Mouse (Mus musculus) liver, embryonic 14.5 days (tissue): ENCODE measurements around the gene Gpx1. TPM values are rescaled to one million over a fixed set of nuclear protein-coding genes. Genes with fewer than 3 reads are reported as not detected.

ENCODE experiments used
- ATAC-seq: fragments of 200-750 bp; cut with Nextera tagmentation; 2 replicates; pipeline ENCODE4 v1.8.0; 2017; ENCODE audit warnings: moderate number of reproducible peaks, mild to moderate bottlenecking, moderate library complexity; ENCODE audit not compliant: insufficient read depth
- DNase-seq, 3 experiments: peaks; one replicate each; pipeline ENCODE4 v3.0.0-alpha.2; 2012 to 2013; ENCODE audit warnings: low read depth in 3 of 3, low spot score in 3 of 3
- H3K27ac ChIP-seq: fragments of 300-500 bp; sonication (generic); 2 replicates; pipeline ENCODE4 v1.5.1; 2014; ENCODE audit warnings: moderate library complexity, mild to moderate bottlenecking, control low read depth, inconsistent platforms
- H3K27me3 ChIP-seq: fragments of 300-500 bp; sonication (generic); 2 replicates; pipeline ENCODE4 v1.6.1; 2014; ENCODE audit warnings: mild to moderate bottlenecking, low read length, moderate library complexity; ENCODE audit not compliant: control insufficient read depth, insufficient read depth
- H3K36me3 ChIP-seq: fragments of 300-500 bp; sonication (generic); replicated peaks from 2 replicates; pipeline ENCODE4 v1.6.1; 2014; ENCODE audit warnings: low read depth; ENCODE audit not compliant: control insufficient read depth, insufficient read depth
- H3K4me1 ChIP-seq, 2 experiments: fragments of 200-500 bp in 1 of 2; fragments of 300-500 bp in 1 of 2; sonication (generic) in 1 of 2; replicated peaks; 2 replicates each; pipeline ENCODE4 v1.6.1; 2012 to 2014; ENCODE audit warnings: antibody characterized with exemption in 1 of 2, inconsistent platforms in 1 of 2, low read length in 1 of 2; ENCODE audit not compliant: control insufficient read depth in 2 of 2, insufficient read depth in 2 of 2
- H3K4me2 ChIP-seq: fragments of 300-500 bp; sonication (generic); 2 replicates; pipeline ENCODE4 v1.6.1; 2014; ENCODE audit warnings: low read depth, mild to moderate bottlenecking, control low read depth, moderate library complexity
- H3K4me3 ChIP-seq, 2 experiments: fragments of 200-500 bp in 1 of 2; fragments of 300-500 bp in 1 of 2; sonication (generic) in 1 of 2; 2 replicates each; pipeline ENCODE4 v1.5.1; 2012 to 2014; ENCODE audit warnings: low read depth in 2 of 2, low read length in 2 of 2, mild to moderate bottlenecking in 2 of 2, control low read depth in 1 of 2, inconsistent platforms in 1 of 2, moderate library complexity in 1 of 2; ENCODE audit not compliant: insufficient read depth in 1 of 2
- H3K9ac ChIP-seq: fragments of 300-500 bp; sonication (generic); replicated peaks from 2 replicates; pipeline ENCODE4 v1.6.1; 2014; ENCODE audit warnings: mild to moderate bottlenecking, control low read depth, moderate library complexity
- H3K9me3 ChIP-seq: fragments of 300-500 bp; sonication (generic); 2 replicates; pipeline ENCODE4 v1.6.1; 2016; ENCODE audit warnings: low read length, mixed read lengths; ENCODE audit not compliant: control insufficient read depth
- CTCF ChIP-seq: IDR thresholded peaks from 2 replicates; pipeline ENCODE4 v1.5.1; 2016; ENCODE audit warnings: antibody characterized with exemption, low read depth, control low read depth
- EP300 ChIP-seq: IDR thresholded peaks from 2 replicates; pipeline ENCODE4 v1.6.1; 2016; ENCODE audit warnings: antibody characterized with exemption, low read depth
- WGBS: fragments of 180-500 bp; shearing (Covaris S2); extraction: QIAGEN DNeasy Blood & Tissue Kit; methylation state at CpG from one replicate; pipeline ENCODE4 v1.1.7; 2014; ENCODE audit not compliant: insufficient replicate concordance; 5-methylcytosine and 5-hydroxymethylcytosine counted together
- polyA plus RNA-seq, 2 experiments: library from polyadenylated mRNA; depleted of rRNA in 1 of 2; stranded (reverse) in 1 of 2; unstranded in 1 of 2; fragments of >200 nt; fragmentation: Nextera tagmentation in 1 of 2; extraction: Ambion mirVana in 1 of 2; gene quantifications; 2 replicates each; pipeline versions ENCODE4 v1.2.1 to v1.2.3; 2012 to 2014

Gpx1 gene
- polyA plus RNA-seq, 2 experiments = 3,741 to 6,910 TPM

DNA sequence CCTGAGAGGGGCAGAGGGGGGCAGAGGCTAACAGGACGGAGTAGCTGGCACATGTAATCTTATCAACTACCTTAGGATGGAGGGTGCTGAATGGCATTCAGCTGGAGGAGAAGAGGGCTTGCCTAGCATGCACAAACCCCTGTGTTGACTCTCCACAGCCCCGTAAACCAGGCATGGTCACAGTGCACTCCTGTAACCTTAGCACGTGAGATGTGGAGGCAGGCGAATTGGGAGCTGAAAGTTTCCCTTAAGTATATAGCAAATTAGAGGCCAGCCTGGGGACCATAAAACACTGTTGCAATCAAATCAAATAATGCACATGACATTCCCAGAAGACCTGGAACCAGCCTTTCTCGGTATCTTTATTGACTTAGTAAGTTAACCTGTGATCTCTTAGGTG lies 40.0 kb downstream of the Gpx1 start:
- 84% methylated on average over 5 of the region's 5 CpGs for WGBS
- no peak overlapping the region for H3K27ac ChIP-seq
- H3K4me1 ChIP-seq = no peaks in the 10 kb centered on the region
- no peak for DNase-seq
- ATAC-seq = no peak
- no peak overlapping the region for H3K4me3 ChIP-seq
- H3K9me3 ChIP-seq = no peaks in the 10 kb centered on the region
- H3K36me3 ChIP-seq = peaks cover 81% of the 10 kb centered on the region
- no peak overlapping the region for H3K9ac ChIP-seq
- no peak overlapping the region for H3K4me2 ChIP-seq
- TF ChIP-seq CTCF (no peak), EP300 (no peak)
- no peaks in the 10 kb centered on the region for H3K27me3 ChIP-seq

DNA sequence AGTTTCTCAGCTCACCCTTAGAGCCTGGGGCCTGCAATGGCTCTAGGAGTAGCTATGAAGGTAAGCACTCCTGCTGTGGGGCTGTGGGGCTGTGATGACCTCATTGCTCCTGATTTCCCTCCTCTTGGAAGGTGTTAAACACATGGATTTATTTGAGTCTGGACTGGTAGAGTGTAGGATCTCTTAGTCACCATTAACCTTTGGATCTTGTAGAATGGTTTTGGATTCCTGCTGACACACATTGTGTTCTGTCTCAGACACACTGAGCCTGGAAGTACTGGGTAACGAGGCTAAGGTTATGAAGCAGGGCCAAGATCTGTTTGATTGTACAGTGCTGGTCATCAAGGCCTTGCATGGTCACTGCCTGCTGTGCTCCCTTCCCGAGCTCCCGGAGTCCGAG lies 40.6 kb downstream of the Gpx1 start:
- Histone ChIP-seq H3K27ac (no peak overlapping the region), H3K4me3 (no peak overlapping the region), H3K4me2 (no peak overlapping the region), H3K4me1 (no peaks in the 10 kb centered on the region), H3K9ac (no peak overlapping the region), H3K27me3 (no peaks in the 10 kb centered on the region), H3K9me3 (no peaks in the 10 kb centered on the region), H3K36me3 (peaks cover 81% of the 10 kb centered on the region)
- WGBS = 85% methylated on average over 4 of the region's 4 CpGs
- TF ChIP-seq EP300 = no peak
- TF ChIP-seq CTCF = no peak
- ATAC-seq = no peak
- no peak for DNase-seq

DNA sequence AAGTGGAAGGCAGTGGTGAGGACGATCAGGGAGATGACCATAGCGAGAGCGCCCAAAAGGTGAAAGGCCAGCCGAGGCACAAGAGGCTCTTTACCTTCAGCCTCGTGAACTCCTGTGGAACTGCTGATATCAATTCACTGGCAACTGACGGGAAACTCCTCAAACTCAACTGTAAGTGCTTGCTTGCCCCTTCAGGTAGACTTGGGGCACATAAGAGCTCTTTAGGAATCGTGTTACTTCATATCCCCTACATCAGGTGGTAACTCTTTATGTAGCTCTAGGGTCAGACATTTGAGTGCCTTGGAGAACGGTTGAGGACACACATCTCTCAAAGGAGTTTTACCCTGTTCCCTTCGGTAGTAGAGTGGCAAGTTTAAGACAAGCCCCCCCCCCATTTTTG lies 42.7 kb downstream of the Gpx1 start:
- ATAC-seq = no peak
- Histone ChIP-seq H3K4me1 (no peaks in the 10 kb centered on the region), H3K9ac (no peak overlapping the region), H3K4me2 (no peak overlapping the region), H3K9me3 (no peaks in the 10 kb centered on the region), H3K27ac (no peak overlapping the region), H3K27me3 (no peaks in the 10 kb centered on the region), H3K4me3 (no peak overlapping the region), H3K36me3 (peaks cover 84% of the 10 kb centered on the region)
- no peak for TF ChIP-seq EP300
- no peak for TF ChIP-seq CTCF
- WGBS = 91% methylated on average over 9 of the region's 9 CpGs
- DNase-seq = no peak

DNA sequence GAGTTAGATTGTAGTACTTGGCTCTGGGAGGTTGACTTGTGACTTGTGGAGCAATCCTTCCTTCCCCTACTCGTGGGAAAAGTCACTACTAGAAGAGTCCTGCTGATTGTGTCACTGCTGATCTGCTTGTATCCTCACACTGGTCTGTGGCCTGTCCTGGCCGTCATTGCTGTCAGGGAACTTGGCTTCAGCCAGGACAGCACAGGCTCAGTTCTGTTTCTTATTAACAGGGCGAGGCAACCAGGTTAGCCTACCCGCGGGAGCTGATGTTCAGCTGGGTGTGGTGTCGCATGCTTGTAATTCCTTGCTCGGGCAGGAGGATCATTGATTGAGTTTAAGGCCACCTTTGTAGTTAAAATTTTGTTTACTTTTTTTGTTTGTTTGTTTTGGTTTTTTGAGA lies 46.3 kb downstream of the Gpx1 start:
- 76% methylated on average over 7 of the region's 7 CpGs for WGBS
- Histone ChIP-seq H3K4me1 (no peaks in the 10 kb centered on the region), H3K9me3 (no peaks in the 10 kb centered on the region), H3K27me3 (no peaks in the 10 kb centered on the region), H3K4me2 (no peak overlapping the region), H3K4me3 (no peak overlapping the region), H3K27ac (no peak overlapping the region), H3K9ac (no peak overlapping the region), H3K36me3 (peaks cover 94% of the 10 kb centered on the region)
- no peak for ATAC-seq
- TF ChIP-seq CTCF = no peak
- no peak for TF ChIP-seq EP300
- DNase-seq = no peak

DNA sequence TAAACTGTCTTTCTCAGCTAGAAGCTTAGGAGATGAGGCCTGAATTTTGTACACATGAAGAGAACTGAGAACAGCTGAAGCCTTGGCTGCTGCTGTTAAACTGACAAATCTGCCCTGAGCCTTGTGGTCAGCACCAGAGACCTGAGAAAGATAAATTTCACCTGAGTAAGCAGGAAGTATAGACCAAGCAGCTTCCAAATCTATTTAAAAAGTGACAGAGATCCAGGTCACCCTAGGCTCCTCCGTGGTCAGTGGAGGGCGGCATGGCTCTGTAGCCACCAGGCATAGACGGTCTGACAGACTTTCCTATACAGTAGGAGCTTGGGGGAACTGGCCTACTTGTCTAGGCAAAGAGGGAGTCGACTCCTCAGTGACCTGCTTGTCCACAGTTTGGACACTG lies 48.1 kb downstream of the Gpx1 start:
- DNase-seq = no peak
- WGBS = 83% methylated on average over 4 of the region's 4 CpGs
- Histone ChIP-seq H3K27me3 (no peaks in the 10 kb centered on the region), H3K36me3 (peaks cover 90% of the 10 kb centered on the region), H3K9ac (no peak overlapping the region), H3K9me3 (no peaks in the 10 kb centered on the region), H3K4me2 (no peak overlapping the region), H3K4me3 (no peak overlapping the region), H3K4me1 (no peaks in the 10 kb centered on the region), H3K27ac (no peak overlapping the region)
- no peak for ATAC-seq
- TF ChIP-seq EP300 = no peak
- no peak for TF ChIP-seq CTCF
